Mouse (Mus musculus) kidney, embryonic 15.5 days (tissue): ENCODE data around the gene Ifnb1. TPM values are rescaled to one million over a fixed set of nuclear protein-coding genes. Genes with fewer than 3 reads are reported as not detected.
"Not testable (repeated sequence)": the region's sequence is repeated elsewhere in the genome, so short reads cannot be mapped to it uniquely, and the experiment has no call there.

Experiments used
- ATAC-seq: fragments of 200-750 bp; cut with Nextera tagmentation; replicated peaks from 2 replicates; pipeline ENCODE4 v1.8.0; 2017; ENCODE audit warnings: moderate TSS enrichment; ENCODE audit not compliant: low FRiP score
- H3K27ac ChIP-seq: fragments of 300-500 bp; sonication (generic); 2 replicates; pipeline ENCODE4 v1.5.1; 2015; ENCODE audit warnings: mild to moderate bottlenecking, inconsistent platforms
- H3K27me3 ChIP-seq: fragments of 300-500 bp; sonication (generic); 2 replicates; pipeline ENCODE4 v1.6.1; 2015; ENCODE audit warnings: inconsistent platforms
- H3K36me3 ChIP-seq: fragments of 300-500 bp; sonication (generic); 2 replicates; pipeline ENCODE4 v1.6.1; 2015; ENCODE audit warnings: inconsistent platforms
- H3K4me1 ChIP-seq: fragments of 300-500 bp; sonication (generic); 2 replicates; pipeline ENCODE4 v1.6.1; 2015; ENCODE audit warnings: inconsistent platforms
- H3K4me2 ChIP-seq: fragments of 300-500 bp; sonication (generic); 2 replicates; pipeline ENCODE4 v1.6.1; 2015; ENCODE audit warnings: moderate library complexity, mild to moderate bottlenecking, inconsistent platforms
- H3K4me3 ChIP-seq: fragments of 300-500 bp; sonication (generic); replicated peaks from 2 replicates; pipeline ENCODE4 v1.5.1; 2015; ENCODE audit warnings: mild to moderate bottlenecking, inconsistent platforms
- H3K9ac ChIP-seq: fragments of 300-500 bp; sonication (generic); 2 replicates; pipeline ENCODE4 v1.6.1; 2015; ENCODE audit warnings: mild to moderate bottlenecking, inconsistent platforms
- H3K9me3 ChIP-seq: fragments of 300-500 bp; sonication (generic); replicated peaks from 2 replicates; pipeline ENCODE4 v1.6.1; 2016; ENCODE audit warnings: inconsistent platforms
- WGBS: fragments of 180-500 bp; shearing (Covaris S2); methylation state at CpG from one replicate; pipeline ENCODE4 v1.1.7; 2015; ENCODE audit warnings: mixed read lengths; 5-methylcytosine and 5-hydroxymethylcytosine counted together
- polyA plus RNA-seq: library from polyadenylated mRNA; unstranded; fragments of >200 nt; fragmentation: Nextera tagmentation; extraction: Ambion mirVana; gene quantifications from 2 replicates; pipeline ENCODE4 v1.2.1, GENCODE M21; 2015

Gene Ifnb1
- not detected in 2 replicates for polyA plus RNA-seq

DNA sequence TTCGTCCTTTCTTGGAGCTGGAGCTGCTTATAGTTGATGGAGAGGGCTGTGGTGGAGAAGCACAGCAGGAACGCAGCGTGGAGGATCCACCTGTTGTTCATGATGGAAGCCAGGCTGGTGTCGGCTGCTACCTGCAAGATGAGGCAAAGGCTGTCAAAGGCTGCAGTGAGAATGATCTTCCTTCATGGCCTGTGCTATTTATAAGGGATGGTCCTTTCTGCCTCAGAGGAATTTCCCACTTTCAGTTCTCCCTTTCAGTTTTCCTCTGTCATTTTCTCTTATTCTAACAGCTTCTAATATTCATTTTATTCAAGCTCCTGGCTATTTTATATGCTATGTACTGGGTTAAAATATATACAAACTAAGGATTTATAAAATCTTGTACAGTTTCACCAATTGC is at the start of gene Ifnb1:
Ifnb1 (minus strand) TSS at position 101 of the 400 bp plus-strand sequence.
- WGBS, result 88% methylated on average over 4 of the region's 4 CpGs
- Histone ChIP-seq H3K9me3 (no peaks in the 10 kb centered on the region), H3K4me3 (no peak within 1 kb of the TSS), H3K4me2 (no peak within 1 kb of the TSS), H3K9ac (no peak within 1 kb of the TSS), H3K27me3 (0 out of 2 replicates have a peak, but pooled peaks cover 4% of the 10 kb centered on the region), H3K36me3 (no peaks in the 10 kb centered on the region), H3K27ac (no peak within 1 kb of the TSS), H3K4me1 (no peaks in the 10 kb centered on the region)
- ATAC-seq, result no peak

DNA sequence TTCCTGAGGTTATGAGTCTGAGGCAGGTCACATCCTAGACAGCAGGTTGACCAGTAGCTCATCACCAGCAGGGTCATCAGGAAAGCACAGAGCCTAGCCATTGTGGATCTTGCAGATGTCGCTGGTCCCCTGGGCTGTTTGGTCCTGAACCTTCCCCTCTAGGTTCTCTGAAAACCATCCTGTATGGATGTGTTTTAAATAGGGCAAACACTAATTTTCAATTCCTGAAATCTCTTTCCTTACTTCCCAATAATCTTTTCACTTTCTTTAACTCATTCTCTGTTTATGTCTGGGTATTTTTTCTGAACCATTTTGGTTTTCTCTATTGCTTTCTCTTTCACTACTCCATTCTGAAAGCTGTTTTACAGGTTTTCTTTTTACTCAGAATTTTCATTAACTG is 49.1 kb upstream of the Ifnb1 start, which contains the start of gene Ifna14:
Ifna14 (minus strand) TSS at position 101 of the 400 bp plus-strand sequence.
- Histone ChIP-seq H3K9me3 (no peaks in the 10 kb centered on the region), H3K27ac (no peak within 1 kb of the TSS), H3K36me3 (no peaks in the 10 kb centered on the region), H3K9ac (no peak within 1 kb of the TSS), H3K27me3 (no peaks in the 10 kb centered on the region), H3K4me1 (no peaks in the 10 kb centered on the region), H3K4me2 (no peak within 1 kb of the TSS), H3K4me3 (no peak within 1 kb of the TSS)
- ATAC-seq, result no peak
- WGBS, result 85% methylated on average over 1 of the region's 1 CpGs

DNA sequence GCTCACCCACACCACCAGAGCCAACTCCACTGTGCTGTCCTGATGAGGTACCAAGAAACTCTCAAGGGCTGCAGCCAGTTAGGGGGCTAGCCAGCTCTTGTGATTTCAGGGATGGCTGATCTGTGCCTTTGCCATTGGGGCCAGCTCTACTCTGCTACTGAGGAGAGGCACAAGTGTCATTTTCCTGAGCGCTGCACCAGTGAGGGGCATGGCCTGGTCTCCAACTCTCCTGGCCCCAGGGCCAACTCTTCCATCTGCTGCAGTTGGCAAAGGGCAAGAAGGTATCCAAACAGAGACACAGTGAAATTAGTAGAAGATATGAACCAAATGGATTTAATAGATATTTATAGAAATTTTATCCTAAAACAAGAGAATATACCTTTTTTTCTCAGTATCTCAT is 39.2 kb upstream of the Ifnb1 start:
- no peak overlapping the region for H3K9ac ChIP-seq
- no peak overlapping the region for H3K4me3 ChIP-seq
- no peak for ATAC-seq
- no peaks in the 10 kb centered on the region for H3K36me3 ChIP-seq
- H3K4me1 ChIP-seq, result no peaks in the 10 kb centered on the region
- no peak overlapping the region for H3K4me2 ChIP-seq
- 96% methylated on average over 1 of the region's 1 CpGs for WGBS
- H3K27me3 ChIP-seq, result no peaks in the 10 kb centered on the region
- no peak overlapping the region for H3K27ac ChIP-seq
- H3K9me3 ChIP-seq, result no peaks in the 10 kb centered on the region

DNA sequence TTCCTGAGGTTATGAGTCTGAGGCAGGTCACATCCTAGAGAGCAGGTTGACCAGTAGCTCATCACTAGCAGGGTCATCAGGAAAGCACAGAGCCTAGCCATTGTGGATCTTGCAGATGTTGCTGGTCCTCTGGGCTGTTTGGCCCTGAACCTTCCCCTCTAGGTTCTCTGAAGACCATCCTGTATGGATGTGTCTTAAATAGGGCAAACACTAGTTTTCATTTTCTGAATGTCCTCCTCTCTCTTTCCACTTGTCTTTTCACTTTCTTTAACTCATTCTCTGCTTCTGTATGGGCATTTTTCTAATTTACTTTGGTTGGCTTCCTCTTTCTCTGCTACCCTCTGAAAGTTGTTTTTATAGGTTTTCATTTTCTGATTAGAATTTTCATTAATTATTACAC is 35.6 kb upstream of the Ifnb1 start, which contains the start of gene Ifna15:
Ifna15 (minus strand) TSS at position 101 of the 400 bp plus-strand sequence.
- not testable (repeated sequence) for ATAC-seq, H3K4me1 ChIP-seq, H3K4me3 ChIP-seq, H3K4me2 ChIP-seq, H3K9ac ChIP-seq, H3K27me3 ChIP-seq, H3K27ac ChIP-seq, H3K36me3 ChIP-seq, H3K9me3 ChIP-seq

DNA sequence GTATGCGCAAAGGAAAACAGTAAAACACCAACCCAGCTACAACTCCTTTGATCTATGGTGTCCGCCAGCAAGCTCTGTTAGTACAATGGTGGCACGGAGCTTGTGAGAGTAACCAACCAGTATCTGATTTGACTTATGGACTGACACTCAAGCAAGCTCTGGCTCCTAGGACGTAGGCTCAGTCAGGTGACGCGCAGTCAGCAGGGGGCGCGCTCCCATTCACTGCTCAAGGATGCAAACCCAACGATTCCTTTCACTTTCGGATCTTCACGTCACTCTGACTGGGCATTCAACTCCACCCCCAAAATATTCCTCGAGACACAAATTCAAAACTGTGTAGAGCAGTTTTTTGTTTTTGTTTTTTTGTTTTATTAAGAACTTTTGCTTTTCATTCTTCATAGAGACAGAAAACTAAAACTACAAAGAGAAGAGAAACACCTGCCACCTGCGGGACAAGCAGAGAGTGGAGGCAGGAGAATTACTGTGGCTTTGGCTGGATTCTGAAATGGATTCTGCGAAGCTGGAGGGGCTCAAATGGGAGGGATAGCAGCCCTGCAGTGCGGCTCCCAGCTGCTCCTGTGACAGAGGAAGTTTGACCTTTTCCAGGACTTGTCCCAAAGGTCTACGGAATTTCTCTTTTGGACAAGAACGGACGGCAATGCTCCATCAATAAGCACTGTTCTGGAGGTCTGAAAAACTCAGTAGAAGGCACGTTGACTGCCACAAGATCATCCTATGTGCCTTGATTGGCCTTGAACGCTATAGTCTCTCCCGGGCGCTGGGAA is 27.8 kb upstream of the Ifnb1 start:
- no peaks in the 10 kb centered on the region for H3K9me3 ChIP-seq
- no peak overlapping the region for H3K27ac ChIP-seq
- H3K36me3 ChIP-seq, result no peaks in the 10 kb centered on the region
- peak; percentile 81; the same call in 1 of the 2 replicates for ATAC-seq
- H3K27me3 ChIP-seq, result 0 out of 2 replicates have a peak, but pooled peaks cover 5% of the 10 kb centered on the region
- H3K9ac ChIP-seq, result no peak overlapping the region
- H3K4me1 ChIP-seq, result peaks cover 4% of the 10 kb centered on the region
- H3K4me2 ChIP-seq, result peak overlapping the region; percentile 59
- H3K4me3 ChIP-seq, result peak overlapping the region; percentile 37
- WGBS, result 30% methylated on average over 22 of the region's 22 CpGs

DNA sequence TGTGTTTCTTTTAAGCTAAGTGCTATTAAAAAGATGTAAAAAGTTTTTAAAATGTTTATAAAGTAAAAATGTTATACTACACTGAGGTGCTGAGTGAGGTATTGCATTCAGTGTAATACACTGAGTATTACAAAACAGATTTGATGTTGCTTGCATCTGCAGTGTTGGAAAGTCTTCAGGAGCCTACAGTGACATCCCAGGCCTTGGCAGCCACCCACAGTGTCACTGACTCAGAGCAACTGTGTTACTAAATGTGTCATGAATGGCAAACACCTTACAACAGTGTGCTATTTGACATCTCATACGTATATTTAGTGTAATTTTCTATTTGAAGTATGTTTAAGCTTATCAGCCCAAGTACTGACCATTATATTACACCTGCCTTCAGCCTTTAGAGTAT is 25.4 kb upstream of the Ifnb1 start:
- H3K4me3 ChIP-seq, result no peak overlapping the region
- H3K9me3 ChIP-seq, result no peaks in the 10 kb centered on the region
- H3K27me3 ChIP-seq, result 0 out of 2 replicates have a peak, but pooled peaks cover 5% of the 10 kb centered on the region
- H3K4me1 ChIP-seq, result peaks cover 4% of the 10 kb centered on the region
- no peak for ATAC-seq
- 90% methylated on average over 1 of the region's 1 CpGs for WGBS
- no peak overlapping the region for H3K9ac ChIP-seq
- no peak overlapping the region for H3K27ac ChIP-seq
- H3K36me3 ChIP-seq, result no peaks in the 10 kb centered on the region
- H3K4me2 ChIP-seq, result no peak overlapping the region

DNA sequence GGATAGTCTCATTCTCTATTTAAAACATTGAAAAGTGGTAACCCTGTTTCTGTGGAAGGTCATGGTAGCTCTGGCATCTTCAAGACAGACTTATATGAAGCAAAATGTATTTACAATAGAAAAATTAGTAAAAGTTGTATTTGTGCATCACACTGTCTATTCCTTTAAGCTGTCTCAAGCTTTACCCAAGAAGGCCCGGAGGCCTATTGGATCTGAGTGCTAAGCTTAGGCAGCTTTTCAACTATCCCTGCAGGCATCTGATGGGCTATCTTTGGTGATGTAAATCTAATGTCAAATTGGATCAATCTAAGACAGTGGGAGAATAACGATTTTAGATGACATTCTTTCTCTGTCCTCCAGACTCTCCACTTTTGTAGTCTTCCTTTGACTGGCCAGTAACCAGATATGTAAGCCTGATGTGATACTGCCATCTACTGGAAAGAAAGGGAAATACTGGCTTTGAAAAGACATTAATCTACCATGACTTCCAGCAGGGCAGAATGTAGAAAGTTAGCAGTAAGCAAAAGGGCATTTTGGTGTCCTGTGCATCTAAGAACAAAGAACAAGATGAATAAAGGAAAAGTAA is 21.2 kb upstream of the Ifnb1 start:
- 48% methylated on average over 2 of the region's 2 CpGs for WGBS
- H3K4me2 ChIP-seq, result no peak overlapping the region
- peak; percentile 54; the same call in 1 of the 2 replicates for ATAC-seq

DNA sequence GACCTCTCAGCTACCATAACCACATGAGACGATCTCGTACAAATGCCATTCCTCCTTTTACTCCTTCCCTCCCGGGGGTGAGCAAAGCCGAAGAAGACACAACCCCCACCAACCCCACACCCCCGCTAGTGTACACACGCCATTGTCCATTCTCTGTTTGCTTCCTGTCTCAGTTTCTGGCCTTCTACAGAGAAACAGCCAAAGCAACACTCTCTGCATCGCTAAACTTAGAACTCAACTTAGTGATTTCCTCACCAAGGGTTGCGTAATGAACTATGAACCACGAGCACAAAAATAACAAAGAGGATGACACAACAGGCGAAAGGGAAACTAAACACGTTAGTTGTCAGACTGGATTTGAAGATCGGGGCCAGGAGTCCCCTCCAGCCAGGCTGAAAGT is 14.8 kb upstream of the Ifnb1 start:
- Histone ChIP-seq H3K27ac (no peak overlapping the region), H3K27me3 (no peaks in the 10 kb centered on the region), H3K36me3 (no peaks in the 10 kb centered on the region), H3K9ac (no peak overlapping the region), H3K4me1 (no peaks in the 10 kb centered on the region), H3K9me3 (no peaks in the 10 kb centered on the region), H3K4me2 (no peak overlapping the region), H3K4me3 (no peak overlapping the region)
- no peak for ATAC-seq
- WGBS, result 57% methylated on average over 12 of the region's 12 CpGs

More for the DNA sequence above, 21.2 kb upstream of the Ifnb1 start:
- Histone ChIP-seq H3K9ac (no peak overlapping the region), H3K27me3 (0 out of 2 replicates have a peak, but pooled peaks cover 5% of the 10 kb centered on the region), H3K4me1 (no peaks in the 10 kb centered on the region), H3K9me3 (no peaks in the 10 kb centered on the region), H3K4me3 (no peak overlapping the region), H3K27ac (no peak overlapping the region), H3K36me3 (no peaks in the 10 kb centered on the region)

DNA sequence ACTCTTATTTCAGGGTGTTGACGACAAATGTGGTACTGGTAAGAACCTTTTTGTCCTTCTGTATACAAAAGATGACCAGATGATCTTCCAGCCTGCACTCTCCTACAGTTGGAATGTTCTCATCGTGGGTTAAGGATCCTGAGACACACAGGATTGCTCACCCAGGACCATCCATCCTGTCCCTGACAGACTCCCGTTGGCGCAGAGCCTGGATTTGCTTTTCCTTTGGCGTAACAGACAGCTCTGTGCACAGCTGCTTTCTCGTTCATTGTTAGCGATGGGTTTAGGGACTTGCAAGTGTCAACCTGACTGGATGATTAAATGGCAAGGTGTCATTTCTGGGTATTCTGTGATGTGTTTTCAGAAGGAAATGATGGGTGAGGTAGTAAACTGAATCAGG is 14.1 kb upstream of the Ifnb1 start:
- Histone ChIP-seq H3K4me1 (no peaks in the 10 kb centered on the region), H3K9ac (no peak overlapping the region), H3K27ac (no peak overlapping the region), H3K4me2 (no peak overlapping the region), H3K27me3 (no peaks in the 10 kb centered on the region), H3K9me3 (no peaks in the 10 kb centered on the region), H3K4me3 (no peak overlapping the region), H3K36me3 (no peaks in the 10 kb centered on the region)
- 49% methylated on average over 7 of the region's 7 CpGs for WGBS
- ATAC-seq, result no peak

DNA sequence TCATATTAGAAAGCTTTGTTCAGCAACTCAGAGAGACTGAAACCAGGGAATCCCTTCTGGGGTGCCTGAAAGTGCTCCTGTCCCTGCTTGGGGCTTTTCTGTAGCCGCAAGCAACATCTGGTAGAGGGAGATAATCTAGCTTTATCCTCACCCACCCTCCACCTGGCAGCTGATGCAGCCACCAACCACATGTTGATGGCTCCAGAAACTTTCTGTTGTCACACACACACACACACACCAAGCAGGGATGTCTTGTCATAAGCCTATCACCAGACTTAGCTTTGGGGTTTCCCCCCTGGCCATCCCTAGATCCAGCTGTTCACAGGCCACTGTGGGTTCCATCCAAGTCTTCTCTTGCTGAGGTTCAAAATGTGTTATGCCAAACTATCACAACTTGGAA is 13.2 kb upstream of the Ifnb1 start:
- Histone ChIP-seq H3K4me2 (no peak overlapping the region), H3K9me3 (no peaks in the 10 kb centered on the region), H3K4me3 (no peak overlapping the region), H3K27ac (no peak overlapping the region), H3K36me3 (no peaks in the 10 kb centered on the region), H3K9ac (no peak overlapping the region), H3K27me3 (no peaks in the 10 kb centered on the region), H3K4me1 (no peaks in the 10 kb centered on the region)
- peak; percentile 56; the same call in 1 of the 2 replicates for ATAC-seq
- WGBS, result 100% methylated on average over 1 of the region's 1 CpGs

DNA sequence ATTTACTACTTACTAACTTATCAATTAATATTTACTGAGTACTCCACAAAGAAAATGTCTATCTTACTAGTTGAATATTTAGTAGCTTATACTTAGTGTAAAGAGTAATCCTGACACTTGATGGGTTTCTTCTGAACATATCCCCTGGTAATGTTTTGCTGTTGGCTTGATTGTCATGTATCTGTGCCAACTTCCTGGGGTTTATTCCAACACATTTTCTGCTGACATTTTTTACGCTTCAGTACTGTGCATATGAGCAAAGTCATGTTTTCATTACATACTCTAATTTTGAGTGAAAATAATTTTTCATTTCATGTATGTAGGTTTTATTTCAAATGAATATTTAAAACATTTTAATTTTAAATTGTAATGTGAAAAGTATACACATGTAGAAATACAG is 12.3 kb upstream of the Ifnb1 start:
- no peak for ATAC-seq
- no peak overlapping the region for H3K27ac ChIP-seq
- H3K4me2 ChIP-seq, result no peak overlapping the region
- H3K4me1 ChIP-seq, result no peaks in the 10 kb centered on the region
- WGBS, result 94% methylated on average over 1 of the region's 1 CpGs
- no peaks in the 10 kb centered on the region for H3K36me3 ChIP-seq
- H3K9me3 ChIP-seq, result no peaks in the 10 kb centered on the region
- H3K27me3 ChIP-seq, result no peaks in the 10 kb centered on the region
- no peak overlapping the region for H3K4me3 ChIP-seq
- no peak overlapping the region for H3K9ac ChIP-seq

DNA sequence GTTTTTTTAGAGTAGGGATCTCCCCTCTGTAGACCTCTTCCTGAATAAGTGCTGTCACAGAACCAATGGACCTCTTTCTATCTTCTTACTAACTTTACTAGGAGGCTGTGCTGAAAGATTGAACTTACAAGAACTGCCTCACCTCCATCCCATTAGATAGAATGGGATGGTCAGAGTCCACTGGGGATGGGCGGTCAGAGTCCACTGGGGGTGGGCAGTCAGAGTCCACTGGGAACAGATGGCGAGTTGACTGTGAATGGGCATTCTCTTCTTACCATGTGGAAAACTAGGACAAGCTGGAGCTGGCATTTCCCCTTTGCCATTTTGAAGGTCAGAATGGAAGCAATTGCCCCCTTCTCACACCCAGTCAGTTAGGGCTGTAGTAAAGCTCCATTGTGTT is 10.9 kb upstream of the Ifnb1 start:
- no peaks in the 10 kb centered on the region for H3K27me3 ChIP-seq
- H3K4me3 ChIP-seq, result no peak overlapping the region
- H3K36me3 ChIP-seq, result no peaks in the 10 kb centered on the region
- no peak for ATAC-seq
- H3K9me3 ChIP-seq, result no peaks in the 10 kb centered on the region
- 83% methylated on average over 2 of the region's 2 CpGs for WGBS
- no peaks in the 10 kb centered on the region for H3K4me1 ChIP-seq
- H3K4me2 ChIP-seq, result no peak overlapping the region
- H3K9ac ChIP-seq, result no peak overlapping the region
- H3K27ac ChIP-seq, result no peak overlapping the region
